Mouse (Mus musculus) liver, postnatal 0 days (tissue): ENCODE measurements at regions not wholly inside any gene's neighbourhood (a gene's known extent, or its start where the extent isn't known, plus 50 kb on each side); places are given as distances from the start of the nearest gene placed in this dataset.
"Not testable (repeated sequence)": the region's sequence is repeated elsewhere in the genome, so short reads cannot be mapped to it uniquely, and the experiment has no call there.

Source experiments
- ATAC-seq: fragments of 200-750 bp; cut with Nextera tagmentation; 2 replicates; pipeline ENCODE4 v1.8.0; 2017; ENCODE audit warnings: mild to moderate bottlenecking, moderate library complexity
- DNase-seq: peaks from one replicate; pipeline ENCODE4 v3.0.0-alpha.2; 2016
- H3K27ac ChIP-seq: fragments of 300-500 bp; sonication (generic); 2 replicates; pipeline ENCODE4 v1.5.1; 2014; ENCODE audit warnings: antibody characterized with exemption, moderate library complexity, mild to moderate bottlenecking, low read depth
- H3K27me3 ChIP-seq: fragments of 300-500 bp; sonication (generic); 2 replicates; pipeline ENCODE4 v1.6.1; 2014; ENCODE audit warnings: low read length, control low read depth, mixed read lengths; ENCODE audit not compliant: insufficient read depth
- H3K36me3 ChIP-seq: fragments of 300-500 bp; sonication (generic); replicated peaks from 2 replicates; pipeline ENCODE4 v1.6.1; 2014; ENCODE audit warnings: mild to moderate bottlenecking, control low read depth, low read length, moderate library complexity, mixed read lengths; ENCODE audit not compliant: insufficient read depth
- H3K4me1 ChIP-seq: fragments of 300-500 bp; sonication (generic); 2 replicates; pipeline ENCODE4 v1.6.1; 2014; ENCODE audit warnings: antibody characterized with exemption, mild to moderate bottlenecking, control low read depth; ENCODE audit not compliant: insufficient read depth
- H3K4me2 ChIP-seq: fragments of 300-500 bp; sonication (generic); 2 replicates; pipeline ENCODE4 v1.6.1; 2014; ENCODE audit warnings: low read depth, mild to moderate bottlenecking, low read length, moderate library complexity, mixed read lengths
- H3K4me3 ChIP-seq: fragments of 300-500 bp; sonication (generic); 2 replicates; pipeline ENCODE4 v1.5.1; 2014; ENCODE audit warnings: low read depth, low read length
- H3K9ac ChIP-seq: fragments of 300-500 bp; sonication (generic); replicated peaks from 2 replicates; pipeline ENCODE4 v1.6.1; 2014; ENCODE audit warnings: mild to moderate bottlenecking, moderate library complexity
- H3K9me3 ChIP-seq: fragments of 300-500 bp; sonication (generic); 2 replicates; pipeline ENCODE4 v1.6.1; 2016; ENCODE audit warnings: mild to moderate bottlenecking, control low read depth, low read length, mixed read lengths
- CTCF ChIP-seq: sonication (generic); IDR thresholded peaks from 2 replicates; pipeline ENCODE4 v1.5.1; 2016; ENCODE audit warnings: antibody characterized with exemption, low read depth
- EP300 ChIP-seq: IDR thresholded peaks from 2 replicates; pipeline ENCODE4 v1.6.1; 2016; ENCODE audit warnings: antibody characterized with exemption, low read depth, mild to moderate bottlenecking
- WGBS: fragments of 180-500 bp; shearing (Covaris S2); extraction: QIAGEN DNeasy Blood & Tissue Kit; methylation state at CpG from one replicate; pipeline ENCODE4 v1.1.7; 2014; ENCODE audit not compliant: insufficient replicate concordance; 5-methylcytosine and 5-hydroxymethylcytosine counted together

- no peak overlapping the region for H3K9ac ChIP-seq
- H3K36me3 ChIP-seq = no peaks in the 10 kb centered on the region
- no peaks in the 10 kb centered on the region for H3K9me3 ChIP-seq
- DNase-seq (no peak), ATAC-seq (no peak)
- H3K4me3 ChIP-seq = no peak overlapping the region
- no peaks in the 10 kb centered on the region for H3K4me1 ChIP-seq
- WGBS = 65% methylated on average over 2 of the region's 2 CpGs
- no peaks in the 10 kb centered on the region for H3K27me3 ChIP-seq
- no peak overlapping the region for H3K4me2 ChIP-seq
- no peak for TF ChIP-seq EP300
- no peak for TF ChIP-seq CTCF
- no peak overlapping the region for H3K27ac ChIP-seq
Measured at GRCm38 (mm10) chr8:40071131-40071530, 603.7 kb upstream of the Adam24 start.

- not testable (repeated sequence) for H3K4me3 ChIP-seq, H3K27me3 ChIP-seq, ATAC-seq, H3K36me3 ChIP-seq, DNase-seq, H3K4me1 ChIP-seq, H3K4me2 ChIP-seq, H3K9ac ChIP-seq, H3K27ac ChIP-seq, H3K9me3 ChIP-seq
Measured at GRCm38 (mm10) chr8:40080976-40081375, 593.9 kb upstream of the Adam24 start.

DNA sequence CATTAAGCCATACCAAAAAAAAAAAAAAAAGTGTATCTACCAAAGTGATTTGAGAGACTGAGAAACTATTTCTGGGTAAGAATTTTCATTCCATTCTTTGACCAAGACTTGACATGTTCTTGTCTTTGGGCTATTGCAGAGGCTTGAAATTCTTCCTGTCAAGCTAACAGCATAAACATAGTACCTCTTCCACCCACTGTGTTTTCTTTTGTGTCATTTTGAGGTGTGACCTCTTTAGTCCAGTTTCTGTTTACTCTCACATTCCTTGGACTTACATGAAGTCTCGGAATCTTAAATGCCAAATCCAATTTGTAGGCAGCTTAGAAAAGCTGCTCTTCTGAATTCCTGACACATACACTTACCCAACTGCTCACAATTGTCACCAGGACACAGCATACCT, 590.7 kb upstream of the Adam24 start:
- WGBS = 56% methylated on average over 1 of the region's 1 CpGs
- no peak overlapping the region for H3K4me2 ChIP-seq
- no peak for DNase-seq
- no peak for TF ChIP-seq CTCF
- TF ChIP-seq EP300 = no peak
- no peak overlapping the region for H3K4me3 ChIP-seq
- no peaks in the 10 kb centered on the region for H3K36me3 ChIP-seq
- H3K9me3 ChIP-seq = no peaks in the 10 kb centered on the region
- no peak overlapping the region for H3K27ac ChIP-seq
- no peaks in the 10 kb centered on the region for H3K27me3 ChIP-seq
- H3K4me1 ChIP-seq = no peaks in the 10 kb centered on the region
- ATAC-seq = no peak
- H3K9ac ChIP-seq = no peak overlapping the region

- TF ChIP-seq EP300 (no peak), CTCF (no peak)
- DNase-seq = no peak
- no peaks in the 10 kb centered on the region for H3K9me3 ChIP-seq
- ATAC-seq = no peak
- WGBS = 73% methylated on average over 4 of the region's 4 CpGs
- no peaks in the 10 kb centered on the region for H3K4me1 ChIP-seq
- no peaks in the 10 kb centered on the region for H3K27me3 ChIP-seq
- no peak overlapping the region for H3K9ac ChIP-seq
- H3K4me3 ChIP-seq = no peak overlapping the region
- no peak overlapping the region for H3K4me2 ChIP-seq
- no peak overlapping the region for H3K27ac ChIP-seq
- H3K36me3 ChIP-seq = no peaks in the 10 kb centered on the region
Measured at GRCm38 (mm10) chr8:40089377-40089776, 585.5 kb upstream of the Adam24 start.

- H3K4me1 ChIP-seq = no peaks in the 10 kb centered on the region
- ATAC-seq = no peak
- H3K9me3 ChIP-seq = no peaks in the 10 kb centered on the region
- H3K9ac ChIP-seq = no peak overlapping the region
- TF ChIP-seq CTCF (no peak), EP300 (no peak)
- no peak overlapping the region for H3K4me3 ChIP-seq
- whole genome bisulfite sequencing = 69% methylated on average over 3 of the region's 3 CpGs
- no peaks in the 10 kb centered on the region for H3K36me3 ChIP-seq
- no peak overlapping the region for H3K4me2 ChIP-seq
- H3K27ac ChIP-seq = no peak overlapping the region
- DNase-seq = no peak
- no peaks in the 10 kb centered on the region for H3K27me3 ChIP-seq
Measured at GRCm38 (mm10) chr8:40124402-40124801, 550.5 kb upstream of the Adam24 start.

DNA sequence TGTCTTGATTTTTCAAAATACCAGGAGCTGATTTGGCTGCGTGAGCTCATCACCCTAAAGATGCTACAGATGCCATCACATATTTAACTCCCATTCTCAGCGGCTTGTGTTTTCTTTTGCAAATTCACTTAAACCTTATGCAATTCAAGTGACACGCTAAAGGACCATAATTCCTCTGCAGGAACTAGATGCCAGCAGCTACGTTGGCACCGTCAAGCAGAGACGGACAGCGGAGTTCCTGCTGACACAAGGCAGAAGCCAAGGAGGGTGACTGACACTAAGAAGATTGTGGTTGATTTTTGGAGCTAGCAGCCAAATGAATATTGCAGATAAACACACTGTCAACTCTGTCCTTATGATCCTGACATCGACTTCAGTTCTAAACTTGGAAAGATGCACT, 547.7 kb upstream of the Adam24 start:
- DNase-seq (no peak), ATAC-seq (no peak)

DNA sequence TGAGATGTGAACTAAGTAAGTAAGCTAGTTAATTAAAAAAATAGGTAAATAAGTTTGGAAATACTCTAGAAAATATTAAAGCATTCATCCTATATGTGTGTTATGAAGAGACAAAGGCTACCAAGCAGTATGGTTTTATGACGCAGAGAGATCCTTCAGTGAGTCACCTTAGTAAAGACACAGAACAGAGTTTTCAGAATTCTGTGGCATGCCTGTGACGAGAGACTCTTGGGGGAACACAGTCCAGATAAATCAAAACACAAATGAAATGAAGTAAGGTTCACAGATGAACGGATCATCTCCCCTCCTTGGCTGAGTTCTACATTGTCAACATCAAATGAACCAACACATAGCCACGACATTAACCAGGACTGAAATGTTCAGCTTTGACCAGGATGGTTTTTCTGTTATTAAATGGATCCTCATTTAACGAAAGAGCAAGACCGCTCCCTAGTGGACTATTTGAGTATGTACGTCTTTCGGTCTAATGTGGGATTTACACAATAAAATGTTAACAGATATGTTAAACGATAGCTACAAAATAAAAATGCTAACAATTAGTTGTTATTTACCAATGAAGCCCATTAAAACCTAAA, 542.1 kb upstream of the Adam24 start:
- H3K9me3 ChIP-seq = no peaks in the 10 kb centered on the region
- ATAC-seq = no peak
- no peak overlapping the region for H3K27ac ChIP-seq
- no peak overlapping the region for H3K9ac ChIP-seq
- no peak overlapping the region for H3K4me3 ChIP-seq
- no peak for DNase-seq
- H3K4me1 ChIP-seq = no peaks in the 10 kb centered on the region
- no peak overlapping the region for H3K4me2 ChIP-seq
- no peak for TF ChIP-seq EP300
- TF ChIP-seq CTCF = peak; percentile 61
- WGBS = 21% methylated on average over 9 of the region's 9 CpGs
- no peaks in the 10 kb centered on the region for H3K27me3 ChIP-seq
- H3K36me3 ChIP-seq = no peaks in the 10 kb centered on the region

More for the DNA sequence above, 547.7 kb upstream of the Adam24 start:
- H3K9me3 ChIP-seq = no peaks in the 10 kb centered on the region
- no peaks in the 10 kb centered on the region for H3K27me3 ChIP-seq
- 86% methylated on average over 8 of the region's 8 CpGs for WGBS
- H3K4me3 ChIP-seq = no peak overlapping the region
- no peaks in the 10 kb centered on the region for H3K4me1 ChIP-seq
- no peaks in the 10 kb centered on the region for H3K36me3 ChIP-seq
- H3K9ac ChIP-seq = no peak overlapping the region
- no peak overlapping the region for H3K4me2 ChIP-seq
- TF ChIP-seq EP300 = no peak
- no peak for TF ChIP-seq CTCF
- H3K27ac ChIP-seq = no peak overlapping the region
